Mouse (Mus musculus) lung, postnatal 25 days (tissue): Measurements from ENCODE around the gene Cmah.
A peak's percentile ranks its signal among the peaks of the same experiment; 100 is the strongest.

Experiments used
- DNase-seq: peaks from one replicate; pipeline ENCODE4 v3.0.0; 2022; ENCODE audit warnings: low spot score

Cmah gene

DNA sequence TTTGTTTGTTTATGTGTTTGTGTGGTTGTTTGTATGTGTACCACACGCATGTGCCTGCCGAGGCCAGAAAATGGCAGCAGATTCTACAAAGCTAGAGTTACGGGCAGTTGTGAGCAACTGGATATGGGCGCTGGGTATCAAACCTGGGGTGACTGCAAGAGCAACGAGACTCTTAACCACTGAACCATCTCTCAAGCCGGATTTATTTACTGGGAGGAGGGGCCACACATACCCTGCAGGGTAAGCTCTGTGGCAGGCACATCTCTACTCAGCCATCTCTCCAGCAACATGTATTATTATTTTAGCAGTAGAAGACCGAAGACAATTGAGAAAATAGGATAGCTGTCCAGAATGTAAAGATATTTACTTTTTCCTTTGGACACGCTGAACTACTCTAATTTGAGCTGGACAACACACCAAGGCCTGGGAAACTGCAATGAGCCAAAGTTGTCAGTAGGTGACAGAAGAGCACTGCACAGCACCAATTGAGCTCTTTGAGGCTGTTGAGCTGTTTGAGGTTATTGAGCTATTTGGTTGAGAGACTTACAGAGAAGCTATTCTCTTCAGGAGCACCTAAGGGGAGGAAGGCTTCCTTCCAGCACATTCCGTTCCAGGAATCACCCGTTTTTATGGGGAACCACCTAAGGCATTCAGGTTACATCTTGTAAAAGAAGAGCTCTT, 154.6 kb downstream of the Cmah start:
- peak; percentile 36 for DNase-seq

DNA sequence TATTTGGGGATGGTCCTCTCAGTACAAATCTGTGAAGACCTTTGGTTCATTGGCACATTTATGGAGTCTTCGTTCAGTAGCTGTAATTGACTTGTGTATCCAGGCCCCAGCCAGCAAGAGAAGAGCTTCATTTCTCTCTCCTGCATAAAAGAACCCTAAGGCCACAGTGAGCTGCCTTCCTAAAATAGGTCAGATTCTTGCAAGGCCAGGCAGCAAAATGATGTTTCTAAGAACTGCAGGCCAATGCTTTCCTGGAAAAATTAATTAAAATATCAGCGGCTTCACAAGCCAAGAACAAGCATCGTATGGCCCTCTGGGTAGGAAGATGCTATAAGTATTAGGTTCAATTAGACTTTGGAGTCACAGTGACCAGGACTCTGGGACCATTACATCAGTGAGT, 156.5 kb downstream of the Cmah start:
- no peak for DNase-seq

DNA sequence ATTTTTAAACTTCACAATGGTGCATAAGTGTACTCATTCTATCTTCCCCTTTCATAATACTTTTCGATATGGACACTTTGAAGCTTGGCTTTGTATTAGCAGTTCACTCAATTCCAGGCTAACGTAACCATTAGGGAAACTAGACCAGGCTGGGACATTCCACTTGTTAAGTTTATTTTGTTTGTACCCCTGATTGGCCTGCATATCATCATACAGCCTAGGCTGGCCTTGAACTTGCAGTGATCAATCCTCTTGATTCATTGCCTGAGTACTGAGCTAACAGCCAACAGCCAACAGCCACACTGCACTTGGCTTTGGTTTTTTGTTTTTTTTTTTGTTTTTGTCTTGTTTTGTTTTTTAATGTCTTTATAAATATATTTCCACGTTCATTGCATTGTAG, 157.6 kb downstream of the Cmah start:
- DNase-seq, result no peak

DNA sequence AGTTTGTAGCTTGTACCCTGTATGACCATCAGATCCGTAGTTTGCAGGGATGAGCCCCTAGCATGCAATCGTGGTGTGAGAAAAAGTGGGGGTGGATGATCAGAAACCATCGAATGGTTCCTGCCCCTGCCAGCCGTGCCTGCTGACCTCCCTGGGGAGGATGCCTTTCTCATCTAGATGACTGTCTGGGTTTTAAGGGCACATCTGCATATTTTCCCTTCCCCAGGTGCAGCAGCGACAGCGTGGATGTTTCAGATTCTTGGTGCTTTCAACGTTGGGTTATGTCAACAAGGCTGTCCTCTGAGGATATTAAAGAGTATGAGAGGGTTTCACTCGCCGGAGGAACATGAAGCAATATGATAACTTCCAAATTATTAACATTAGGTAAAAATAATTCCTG, 158.8 kb downstream of the Cmah start:
- no peak for DNase-seq

DNA sequence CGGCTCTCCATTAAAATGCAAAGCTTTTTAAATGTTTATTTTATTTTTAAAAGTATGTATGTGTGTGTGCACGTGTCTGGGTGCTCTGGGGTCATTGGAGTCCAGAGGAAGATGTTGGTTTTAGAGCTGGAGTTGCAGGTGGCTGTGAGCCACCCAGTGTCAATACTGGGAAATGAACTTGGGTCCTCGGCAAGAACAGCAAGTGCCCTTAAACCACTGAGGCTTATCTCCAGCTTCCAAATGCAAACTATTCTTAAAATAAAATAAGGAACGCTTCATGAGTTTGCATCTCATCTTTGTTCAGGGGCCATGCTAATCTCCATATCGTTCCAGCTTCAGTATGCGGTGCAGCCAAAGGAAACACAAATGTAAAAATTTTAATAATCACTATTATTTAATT, 159.2 kb downstream of the Cmah start:
- DNase-seq, result no peak

DNA sequence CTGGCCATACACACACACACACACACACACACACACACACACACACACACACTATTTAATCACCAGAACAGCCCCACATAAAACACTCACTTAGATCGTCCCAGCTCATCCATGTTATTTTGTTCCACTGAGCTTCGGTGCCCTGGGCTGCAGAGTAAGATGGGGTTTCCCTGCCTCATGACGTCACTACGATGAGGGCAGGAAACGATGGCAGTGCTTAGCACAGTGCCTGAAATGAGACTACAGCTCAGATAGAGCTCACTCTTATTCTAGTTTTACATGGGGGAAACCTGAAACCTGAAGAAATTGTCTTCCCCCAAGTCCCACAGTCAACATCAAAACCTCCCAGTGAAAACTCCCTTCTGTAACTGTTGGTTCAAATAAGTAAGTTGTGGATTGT, 159.9 kb downstream of the Cmah start:
- no peak for DNase-seq

DNA sequence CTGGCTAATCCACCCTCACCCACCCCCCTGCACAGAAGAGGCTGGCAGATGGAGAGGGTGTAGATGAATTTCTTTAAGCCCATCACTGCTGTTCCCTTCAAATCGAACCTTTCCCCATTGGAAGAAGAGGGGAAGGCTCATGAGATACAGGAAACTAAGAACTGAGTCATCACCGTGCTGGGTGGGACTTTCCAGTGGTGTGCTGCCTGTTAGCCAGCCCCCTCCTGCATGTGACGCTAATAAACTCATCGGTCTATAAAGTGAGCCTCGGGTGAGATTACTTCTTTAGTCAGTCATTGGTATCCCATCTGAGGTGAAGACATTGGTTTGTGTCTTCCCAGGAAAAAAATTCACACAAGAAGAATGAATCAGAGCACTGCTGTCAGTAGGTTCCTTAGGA, 160.3 kb downstream of the Cmah start:
- no peak for DNase-seq

DNA sequence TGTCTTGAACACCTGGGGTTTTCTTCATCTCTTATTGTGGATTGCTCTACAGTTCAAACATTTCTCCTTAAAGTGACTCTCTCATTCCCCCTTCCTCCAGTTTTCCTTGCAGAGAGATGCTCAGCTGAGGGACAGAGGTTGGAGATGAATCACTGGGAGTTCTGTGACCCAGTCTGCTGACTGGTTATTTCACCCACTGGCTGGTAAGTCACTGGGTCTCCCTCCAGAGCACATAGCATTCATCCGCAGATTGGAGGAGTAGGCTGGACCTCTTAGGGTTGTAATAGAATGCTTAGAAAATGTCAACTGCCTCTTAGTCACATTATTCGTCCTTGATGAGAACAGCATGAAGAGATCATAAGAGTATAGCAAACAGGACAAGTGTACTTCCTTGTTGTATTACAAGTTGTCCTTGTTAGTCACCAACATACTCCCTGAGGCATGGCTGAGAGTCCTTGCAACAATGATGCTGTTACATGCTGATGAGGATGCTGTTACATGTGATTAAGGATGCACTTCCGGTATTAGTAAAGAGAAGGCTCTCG, 161.4 kb downstream of the Cmah start:
- DNase-seq, result no peak

DNA sequence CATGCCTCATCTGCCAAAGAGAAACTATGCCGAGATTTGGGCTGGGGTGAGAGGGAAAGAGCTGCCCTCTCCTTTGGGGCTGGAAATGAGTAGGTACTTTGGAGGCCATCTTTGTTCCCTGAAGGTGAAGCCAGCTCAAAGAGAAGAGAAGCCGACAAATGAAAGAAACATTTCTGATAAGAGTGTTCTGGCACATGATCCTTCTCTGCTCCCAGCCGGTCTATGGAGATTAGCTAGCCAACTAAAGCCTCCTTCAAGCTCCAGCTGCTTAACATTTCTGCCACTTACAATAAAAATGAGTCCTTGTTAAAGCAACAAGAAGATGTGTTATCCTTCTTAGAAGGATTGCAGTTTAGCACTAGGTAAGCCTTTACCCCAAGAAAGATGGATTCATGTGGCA, 162.3 kb downstream of the Cmah start:
- no peak for DNase-seq

DNA sequence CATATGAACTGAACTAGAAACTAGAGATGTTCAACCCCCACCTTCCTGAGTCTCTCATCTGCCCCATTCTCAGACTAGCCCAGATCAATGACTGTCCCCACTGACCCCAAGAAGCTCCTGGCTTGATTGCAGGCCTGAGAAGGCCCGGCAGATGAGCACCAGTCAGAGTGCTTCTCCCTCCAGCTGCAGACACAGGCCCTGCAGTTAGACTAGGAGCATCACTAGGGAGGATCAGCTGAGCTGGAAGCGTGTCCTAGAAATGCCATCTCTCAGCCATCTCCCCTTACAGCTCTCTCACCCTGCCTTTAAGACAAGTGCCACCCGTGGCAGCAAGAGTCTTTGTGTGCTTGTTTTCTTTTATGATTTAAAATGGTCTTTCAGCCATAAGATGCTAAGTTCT, 162.8 kb downstream of the Cmah start:
- DNase-seq, result no peak

DNA sequence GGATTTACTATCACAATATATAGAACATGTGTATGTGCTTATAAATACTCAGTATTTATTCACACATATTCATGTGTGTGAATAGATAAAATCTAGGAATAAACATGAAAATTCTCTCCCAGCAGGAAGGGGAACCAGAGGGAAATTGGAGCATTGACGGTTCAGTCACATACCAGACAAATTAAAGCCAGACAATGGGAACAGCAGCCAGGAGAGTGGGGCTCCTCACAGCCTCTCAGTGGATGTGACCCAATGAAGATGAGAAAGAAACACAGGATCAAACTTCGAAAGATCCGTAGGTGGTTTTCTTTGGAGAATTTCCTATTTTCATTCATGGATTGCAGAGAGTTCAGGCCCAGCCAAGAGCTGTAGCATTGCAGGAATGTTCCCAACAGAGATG, 163.9 kb downstream of the Cmah start:
- DNase-seq, result no peak

DNA sequence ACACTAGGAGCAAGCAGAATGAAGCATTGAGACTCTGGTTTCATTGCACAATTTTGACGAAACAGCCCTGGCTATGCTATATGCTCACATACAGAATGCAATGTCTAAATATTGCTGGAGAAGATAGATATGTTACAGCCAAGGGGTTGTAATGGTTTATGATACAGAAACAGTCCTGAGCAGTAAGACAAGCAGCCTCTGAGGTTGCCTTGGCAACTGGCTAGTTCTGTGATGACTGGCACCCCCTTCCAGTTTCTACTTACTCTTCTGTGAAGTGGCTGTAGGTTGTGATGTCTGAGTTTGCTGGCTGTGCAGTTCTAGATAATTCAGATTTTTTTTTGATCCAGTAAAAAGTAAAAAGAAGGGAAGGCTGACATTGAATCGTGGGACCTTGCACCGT, 166.6 kb downstream of the Cmah start:
- DNase-seq, result no peak

DNA sequence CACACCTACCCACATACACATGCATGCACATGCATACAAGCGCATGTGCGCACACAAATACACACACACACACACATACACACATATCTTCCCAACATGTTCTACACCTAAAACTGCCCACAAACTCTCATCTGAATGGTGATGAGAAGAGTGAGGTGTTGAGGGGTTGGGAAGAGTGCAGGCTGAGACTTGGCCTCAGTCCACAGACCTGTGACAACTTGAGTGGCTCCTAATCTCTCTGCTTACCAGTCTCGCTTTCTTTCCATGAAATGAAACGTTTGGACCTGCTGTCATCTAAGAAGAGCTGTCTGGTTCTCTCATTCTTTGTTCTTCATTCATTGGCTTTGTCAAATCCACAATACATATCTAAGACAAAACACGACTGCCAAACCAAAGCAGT, 169.1 kb downstream of the Cmah start:
- DNase-seq, result no peak

DNA sequence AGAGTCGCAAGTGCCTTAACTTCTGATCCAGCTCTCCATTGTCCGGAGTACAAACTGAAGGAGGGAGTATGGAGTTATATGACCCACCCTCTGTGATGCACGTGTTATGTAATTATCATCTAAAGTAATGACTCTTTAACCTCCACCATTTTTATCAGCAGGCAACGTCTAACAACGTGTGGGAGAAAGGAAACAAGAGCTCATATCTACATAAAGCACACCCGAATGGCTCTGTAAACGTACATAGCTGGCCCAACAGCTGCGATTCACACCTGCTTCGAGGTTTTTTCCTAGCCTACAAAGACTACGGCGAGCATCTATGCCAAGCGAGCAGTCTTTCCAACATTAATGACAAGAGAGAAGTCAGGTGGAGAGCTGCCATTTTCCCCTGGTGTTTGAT, 169.8 kb downstream of the Cmah start:
- no peak for DNase-seq

DNA sequence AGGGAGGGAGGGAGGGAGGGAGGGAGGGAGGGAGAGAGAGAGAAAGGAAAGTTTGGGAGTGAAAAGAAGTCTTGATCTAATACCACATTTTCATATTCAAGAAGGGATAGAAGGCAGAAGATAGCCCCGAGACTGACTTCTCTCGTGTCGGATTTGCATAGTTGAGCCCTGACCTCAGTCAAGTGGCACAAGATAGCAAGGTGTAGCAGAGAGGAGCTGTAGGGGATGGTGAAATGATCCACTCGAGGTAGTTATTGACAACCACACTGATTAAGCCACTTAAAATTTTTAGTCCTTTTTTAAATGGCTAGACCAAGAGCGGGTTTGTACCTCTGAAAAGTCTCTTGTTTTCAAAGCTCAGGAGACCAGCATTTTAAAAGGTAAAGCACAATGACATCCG, 171.1 kb downstream of the Cmah start:
- DNase-seq, result no peak

DNA sequence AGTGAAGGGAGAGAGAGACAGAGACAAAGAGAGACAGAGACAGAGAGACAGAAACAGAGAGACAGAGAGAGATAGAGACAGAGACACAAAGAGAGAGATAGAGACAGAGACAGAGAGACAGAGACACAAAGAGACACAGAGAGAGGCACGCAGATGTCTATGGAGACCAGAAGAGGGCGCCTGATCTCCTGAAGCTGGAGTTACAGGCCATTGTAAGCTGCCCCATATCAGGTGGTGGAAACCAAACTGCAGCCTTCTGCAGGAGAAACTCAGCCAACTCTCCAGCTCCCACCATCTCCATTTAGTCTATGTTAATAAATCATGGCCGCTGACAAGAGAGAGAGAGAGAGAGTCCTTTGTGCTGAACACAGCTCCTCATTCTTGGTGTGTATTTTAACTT, 172.3 kb downstream of the Cmah start:
- peak; percentile 34 for DNase-seq

DNA sequence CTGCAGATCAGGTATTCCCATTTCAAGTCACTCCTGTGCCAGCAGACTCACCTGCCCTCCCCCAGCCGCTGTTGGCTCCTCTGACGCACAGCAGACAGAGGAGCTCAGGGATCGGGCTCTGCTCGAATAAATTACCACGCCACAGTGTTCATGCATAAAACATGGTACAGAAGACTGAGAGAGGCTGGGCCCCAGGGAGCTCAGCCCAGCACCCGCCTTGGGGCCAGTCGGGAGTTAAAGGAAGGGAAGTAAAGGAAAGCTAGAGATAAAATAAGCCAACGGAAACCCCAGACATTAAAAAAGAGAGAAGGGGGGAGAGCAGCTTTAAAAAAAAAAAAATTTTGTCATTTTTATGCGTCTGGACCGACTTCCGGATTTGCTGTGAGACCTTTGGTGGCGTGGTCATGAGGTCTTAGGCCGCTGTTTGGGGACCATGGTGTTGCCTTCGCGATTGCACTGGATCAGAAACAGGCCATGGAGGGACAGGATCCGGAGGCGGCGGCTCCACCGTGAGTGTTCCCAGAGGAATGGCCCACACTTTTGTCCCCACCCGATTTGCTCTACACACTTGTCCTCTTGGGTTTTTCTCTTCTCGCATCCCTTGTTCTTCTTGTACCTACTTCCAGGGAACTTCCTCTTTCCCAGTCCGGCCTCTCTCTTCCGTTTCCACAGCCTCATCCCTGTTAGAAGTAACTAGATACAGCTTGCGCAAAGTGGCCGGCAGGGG, 174.1 kb downstream of the Cmah start:
- no peak for DNase-seq

DNA sequence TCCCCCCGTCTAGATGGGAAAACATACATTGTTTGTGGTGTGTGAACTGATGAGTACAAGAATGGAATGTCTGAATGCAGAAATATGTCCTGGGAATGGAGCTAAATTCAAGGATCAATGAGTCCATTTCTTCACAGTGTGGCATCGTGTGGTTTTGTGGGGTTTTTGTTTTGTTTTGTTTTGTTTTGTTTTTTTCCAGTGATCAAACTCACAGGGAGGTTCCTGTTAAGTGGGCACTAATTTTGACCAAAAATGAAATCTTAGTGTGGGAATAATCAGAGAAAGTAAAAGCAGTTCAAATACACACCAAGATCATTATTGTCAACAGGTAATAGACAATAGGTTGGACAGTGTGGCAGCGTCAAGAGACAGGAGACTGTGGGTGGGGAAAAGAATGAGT, 174.7 kb downstream of the Cmah start:
- no peak for DNase-seq

DNA sequence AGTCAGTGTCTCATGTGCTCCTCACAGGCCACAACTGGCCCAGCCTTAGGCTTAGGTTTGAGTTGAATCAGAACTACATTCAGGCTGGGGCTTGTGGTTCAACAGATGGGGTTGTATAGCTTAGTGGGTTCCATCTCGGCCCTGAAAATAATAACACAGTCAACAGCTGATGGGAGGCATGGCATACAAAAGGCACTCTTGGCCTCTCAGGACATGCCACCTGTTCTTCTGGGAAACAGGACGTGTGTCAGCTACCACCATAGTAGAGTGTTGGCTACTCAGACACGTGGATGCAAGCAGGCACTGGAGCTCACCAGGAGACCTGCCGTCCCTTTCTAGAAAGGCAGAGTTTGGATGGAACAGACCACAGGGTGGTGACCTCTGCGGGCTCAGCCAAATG, 178.6 kb downstream of the Cmah start:
- DNase-seq, result no peak

DNA sequence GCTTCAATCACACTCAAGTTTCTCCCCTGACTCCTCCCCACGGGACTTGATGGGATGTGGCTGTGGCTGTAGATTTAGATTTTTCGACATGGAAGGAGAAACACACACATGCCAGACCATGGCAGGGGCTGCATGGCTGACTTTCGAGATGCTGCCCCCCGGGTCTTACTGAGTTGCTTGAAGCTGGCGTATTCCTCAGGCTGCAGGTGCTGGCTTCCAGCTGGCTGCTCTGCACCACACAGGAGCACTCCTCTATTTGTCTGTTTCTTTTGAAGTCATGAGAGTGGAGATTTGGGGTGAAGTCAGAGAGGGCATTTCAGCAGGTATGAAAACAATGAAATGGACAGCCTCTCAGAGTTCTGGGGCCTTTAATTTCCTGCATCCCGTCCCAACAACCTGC, 180.0 kb downstream of the Cmah start:
- DNase-seq, result no peak

DNA sequence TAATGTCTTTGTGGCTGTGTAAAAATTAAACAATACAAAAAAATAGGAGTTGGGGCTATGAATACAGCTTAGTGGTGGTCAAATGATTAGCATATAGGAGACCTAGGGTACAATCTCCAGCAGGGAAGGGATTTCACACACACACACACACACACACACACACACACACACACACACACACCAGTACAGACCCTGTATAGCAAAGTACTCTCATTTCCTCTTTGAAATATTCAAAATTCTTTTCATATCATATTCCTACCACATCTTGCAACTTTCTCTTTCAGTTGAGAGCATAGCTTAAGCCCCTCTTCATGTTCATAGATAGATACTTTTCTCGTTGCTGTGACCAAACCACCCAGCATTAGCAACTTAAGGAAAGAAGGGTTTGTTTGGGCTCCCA, 181.7 kb downstream of the Cmah start:
- DNase-seq, result no peak

DNA sequence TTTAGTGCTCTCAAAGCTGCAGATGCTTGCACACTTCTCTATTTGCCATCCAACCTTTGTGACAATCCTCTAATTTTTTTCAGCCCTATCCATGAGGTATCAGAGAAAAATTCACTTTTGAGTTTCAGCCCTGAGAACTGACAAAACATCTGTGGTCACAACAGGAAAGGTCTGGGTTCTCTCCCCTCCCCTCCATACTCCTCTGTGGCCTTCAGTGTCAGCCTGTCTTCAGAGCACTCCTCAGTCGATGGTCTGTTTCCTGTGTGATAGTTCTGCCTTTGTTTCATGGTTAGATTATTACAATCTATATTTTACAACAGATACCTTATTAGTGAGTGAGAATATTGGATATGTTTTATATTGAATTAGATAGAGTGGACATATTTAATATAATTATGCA, 184.2 kb downstream of the Cmah start:
- no peak for DNase-seq

DNA sequence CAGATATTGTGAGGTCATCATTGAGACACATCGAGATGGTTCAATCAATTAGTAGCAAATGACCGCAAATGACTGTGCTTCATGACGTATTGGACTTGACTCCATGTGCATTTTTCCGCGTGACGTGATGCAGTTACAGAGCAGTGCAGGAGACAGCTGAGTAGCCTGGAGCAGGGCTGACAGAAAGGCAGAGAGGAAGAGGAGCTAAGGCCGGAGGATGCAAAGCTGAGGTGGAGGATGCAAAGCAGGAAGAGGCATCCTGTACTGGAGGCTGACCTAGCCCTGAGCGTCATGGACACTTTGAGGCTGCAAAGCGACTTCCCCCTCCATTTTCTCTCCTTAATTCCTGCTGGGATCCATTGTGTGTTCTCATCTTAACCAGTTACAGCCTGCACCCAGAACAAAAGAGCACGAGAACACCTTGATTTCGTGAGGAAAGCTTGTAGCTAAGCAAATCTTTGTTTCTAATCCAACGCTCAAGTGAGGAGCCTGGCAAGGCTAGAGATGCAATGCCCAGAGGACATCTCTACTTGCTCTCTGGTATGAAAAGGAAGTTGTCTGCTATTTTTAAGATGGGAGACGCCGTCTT, 184.8 kb downstream of the Cmah start:
- no peak for DNase-seq

DNA sequence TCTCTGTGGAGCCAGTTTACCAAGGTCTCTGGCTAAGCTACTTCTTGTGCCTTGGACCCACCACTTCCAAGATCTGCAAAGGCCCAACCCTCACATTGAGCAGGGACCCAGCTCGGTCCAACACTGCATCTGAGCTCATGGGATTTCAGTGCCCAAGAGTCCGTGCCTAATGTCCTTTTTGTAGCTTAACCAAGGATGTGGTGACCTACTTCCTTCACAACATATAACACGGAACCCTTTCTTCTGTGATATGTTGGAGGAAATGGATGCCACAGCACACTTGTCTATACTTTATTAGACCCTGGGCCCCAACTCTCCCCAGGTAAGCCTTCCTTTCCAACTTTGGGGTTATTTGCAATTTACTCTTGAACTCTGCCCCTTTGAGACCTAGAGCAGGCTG, 186.5 kb downstream of the Cmah start:
- DNase-seq, result no peak
